Comparison of ENCODE assay signal across 14 mouse cellular contexts in the genomic region with DNA sequence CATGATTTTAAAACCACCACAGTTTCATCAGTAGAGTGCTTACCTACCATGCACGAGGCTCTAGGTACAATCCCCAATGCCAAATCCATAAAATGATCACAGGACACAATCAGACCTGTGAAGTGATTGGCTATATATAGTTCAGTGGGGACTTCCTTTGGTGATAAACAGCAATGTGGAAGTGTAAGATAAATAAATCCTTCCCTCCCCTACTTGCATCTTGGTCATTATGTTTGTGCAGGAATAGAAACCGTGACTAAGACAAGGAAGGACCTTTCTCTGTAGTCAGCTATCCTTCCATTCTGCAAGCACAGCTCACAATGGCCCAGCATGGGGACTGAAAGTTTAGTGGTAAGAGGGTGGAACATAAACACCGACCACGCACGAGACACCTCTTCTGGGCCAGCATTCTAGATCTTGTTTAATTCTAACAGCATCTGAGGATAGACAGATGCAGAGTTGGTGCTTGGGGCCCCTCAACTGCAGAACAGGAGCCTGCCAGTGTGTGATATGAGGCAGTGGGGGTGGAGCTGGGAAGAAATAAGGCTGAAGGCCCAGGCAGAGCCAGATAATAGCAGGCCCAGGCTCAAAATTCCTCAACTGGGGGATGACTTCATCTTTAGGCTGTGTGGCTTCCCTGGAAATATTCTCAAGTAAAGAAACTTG. TPM values are rescaled to one million over a fixed set of nuclear protein-coding genes. Genes with fewer than 3 reads are reported as not detected.
DNase-seq lines count a peak whose midpoint lies in the region; ATAC-seq lines count a peak whose summit lies in the region.
"Had no signal": no experiment of that assay in that cellular context is flagged by ENCODE, and none has a peak within 500 bp of the region (broad histone marks: within the 10 kb centered on the region; RNA-seq: fewer than 3 reads in every experiment).

No protein-coding gene starts in this region.

- peak overlapping the region; percentile 2; the same call in 1 of the 2 replicates for H3K9ac ChIP-seq in heart, embryonic 13.5 days
- peak overlapping the region; percentile 68 for H3K9ac ChIP-seq in liver, embryonic 12.5 days
- H3K9ac ChIP-seq: embryonic facial prominence, embryonic 13.5 days; hindbrain, embryonic 15.5 days; limb, embryonic 15.5 days; midbrain, embryonic 15.5 days had no signal

- peaks cover 62% of the 10 kb centered on the region for H3K4me1 ChIP-seq in heart, embryonic 13.5 days
- peaks cover 76% of the 10 kb centered on the region for H3K4me1 ChIP-seq in liver, embryonic 12.5 days
- H3K4me1 ChIP-seq: embryonic facial prominence, embryonic 13.5 days; hindbrain, embryonic 15.5 days; midbrain, embryonic 15.5 days had no signal

- H3K27me3 ChIP-seq in heart, embryonic 13.5 days (replicated peaks), result no peaks in the 10 kb centered on the region
- peaks cover 38% of the 10 kb centered on the region for H3K27me3 ChIP-seq in liver, embryonic 12.5 days (replicated peaks)
- H3K27me3 ChIP-seq: embryonic facial prominence, embryonic 13.5 days; hindbrain, embryonic 15.5 days; limb, embryonic 15.5 days; midbrain, embryonic 15.5 days had no signal

- no peak; the same call in 1 of the 2 replicates for ATAC-seq in heart, embryonic 13.5 days (ENCODE audit: extremely low read depth, insufficient number of reproducible peaks, low FRiP score, low TSS enrichment)
- ATAC-seq in liver, embryonic 12.5 days, result peak; percentile 94
- ATAC-seq: midbrain, embryonic 15.5 days had no signal

- no peak for DNase-seq in heart, adult 11 months
- peak; percentile 34 for DNase-seq in c-Kit-positive CD71-negative TER-119-negative erythroid progenitor cells, embryonic 14.5 days (ENCODE audit: low read depth)
- peak; percentile 51 to 70 for DNase-seq in spleen, postnatal 36 days (ENCODE audit: low spot score in 2 of 2)
- DNase-seq in adrenal gland, adult (ENCODE audit: inconsistent age in 2 of 2, low spot score in 1 of 2), result no peak
- no peak for DNase-seq in left cerebral cortex, adult 18-20 months (ENCODE audit: low spot score in 2 of 2)
- DNase-seq in lung, postnatal 25 days (ENCODE audit: low spot score), result no peak
- DNase-seq: cerebellum, adult 11 months; layer of hippocampus, adult 9-11 months had no signal

- no peaks in the 10 kb centered on the region for H3K9me3 ChIP-seq in heart, embryonic 13.5 days
- no peaks in the 10 kb centered on the region for H3K9me3 ChIP-seq in liver, embryonic 12.5 days (replicated peaks)
- H3K9me3 ChIP-seq: embryonic facial prominence, embryonic 13.5 days; hindbrain, embryonic 15.5 days; limb, embryonic 15.5 days; midbrain, embryonic 15.5 days had no signal

- 22% methylated on average over 5 of the region's 5 CpGs for WGBS in heart, embryonic 13.5 days
- 9% methylated on average over 5 of the region's 5 CpGs for WGBS in liver, embryonic 12.5 days (ENCODE audit: insufficient replicate concordance)

- H3K4me3 ChIP-seq in heart, embryonic 13.5 days, result no peak overlapping the region
- H3K4me3 ChIP-seq in liver, embryonic 12.5 days, result peak overlapping the region; percentile 29
- H3K4me3 ChIP-seq: embryonic facial prominence, embryonic 13.5 days; hindbrain, embryonic 15.5 days; limb, embryonic 15.5 days; midbrain, embryonic 15.5 days had no signal

- peak overlapping the region; percentile 77 for H3K27ac ChIP-seq in heart, embryonic 13.5 days (replicated peaks)
- H3K27ac ChIP-seq in liver, embryonic 12.5 days, result peak overlapping the region; percentile 98
- H3K27ac ChIP-seq: embryonic facial prominence, embryonic 13.5 days; hindbrain, embryonic 15.5 days; limb, embryonic 15.5 days; midbrain, embryonic 15.5 days had no signal

- peak overlapping the region; percentile 27; the same call in 1 of the 2 replicates for H3K4me2 ChIP-seq in heart, embryonic 13.5 days
- H3K4me2 ChIP-seq in liver, embryonic 12.5 days, result peak overlapping the region; percentile 67
- H3K4me2 ChIP-seq: embryonic facial prominence, embryonic 13.5 days; hindbrain, embryonic 15.5 days; limb, embryonic 15.5 days; midbrain, embryonic 15.5 days had no signal

- H3K36me3 ChIP-seq in heart, embryonic 13.5 days, result no peaks in the 10 kb centered on the region
- H3K36me3 ChIP-seq in liver, embryonic 12.5 days, result no peaks in the 10 kb centered on the region
- H3K36me3 ChIP-seq: embryonic facial prominence, embryonic 13.5 days; hindbrain, embryonic 15.5 days; limb, embryonic 15.5 days; midbrain, embryonic 15.5 days had no signal

RNA-seq across cellular contexts. Expression of gene D5Ertd579e, which starts 25.0 kb away (rescaled TPM):
- 20.3 and 22.5 TPM in 2 replicates for polyA plus RNA-seq in heart, embryonic 13.5 days (2015; fragmentation: Nextera tagmentation; extraction: Ambion mirVana)
- 28.2 and 28.5 TPM in 2 replicates for polyA plus RNA-seq in liver, embryonic 12.5 days (2016; fragmentation: Nextera tagmentation; extraction: Ambion mirVana)
- 10 to 100 TPM; 91.9 to 94.7 TPM for total RNA-seq in left cerebral cortex, adult 18-20 months (2021)

RNA-seq across cellular contexts. Expression of gene Bloc1s4, which starts 27.6 kb away (rescaled TPM):
- polyA plus RNA-seq in heart, embryonic 13.5 days (2015; fragmentation: Nextera tagmentation; extraction: Ambion mirVana), result 17.1 and 18.0 TPM in 2 replicates
- polyA plus RNA-seq in liver, embryonic 12.5 days (2016; fragmentation: Nextera tagmentation; extraction: Ambion mirVana), result 23.7 and 26.8 TPM in 2 replicates
- 10 to 100 TPM; 17.5 to 19.6 TPM for total RNA-seq in left cerebral cortex, adult 18-20 months (2021)

Comparison
In these comparisons a context has a peak if more than half of its experiments do, and no peak if none do; other contexts are left out.
1. DNase-seq: peak in c-Kit-positive CD71-negative TER-119-negative erythroid progenitor cells, embryonic 14.5 days (single experiment) and spleen, postnatal 36 days (2 of 2); none in heart, adult 11 months (single experiment), adrenal gland, adult (0 of 2), left cerebral cortex, adult 18-20 months (0 of 2) and lung, postnatal 25 days (single experiment).